Mouse (Mus musculus): ENCODE measurements around the gene Rtn4.

DNA sequence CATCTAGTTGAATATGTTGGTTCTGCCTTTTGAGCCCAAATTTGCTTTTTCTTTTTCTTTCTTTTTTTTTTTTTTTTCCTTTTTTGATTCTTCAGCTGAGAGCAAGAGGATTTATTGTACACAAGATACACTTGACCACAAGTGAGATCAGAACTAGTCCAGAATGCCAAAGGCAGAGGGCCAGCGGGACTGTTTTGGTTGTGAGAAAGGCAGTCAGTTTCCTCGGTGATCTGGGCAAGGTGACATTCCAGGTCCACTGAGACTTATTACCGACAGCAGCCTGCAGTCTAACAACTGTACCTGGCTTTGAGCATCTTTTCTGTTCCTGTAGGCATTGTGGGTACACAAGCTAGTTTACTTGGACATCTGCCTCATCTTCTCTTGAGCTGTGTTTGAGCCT lies 10.0 kb downstream of the Rtn4 start:
- TF ChIP-seq CTCF (IDR thresholded peaks at IDR 0.05; ENCODE audit: insufficient read depth, low read depth, low read length) (no peak), POLR2A (IDR thresholded peaks at IDR 0.05; ENCODE audit: insufficient read depth, low read depth, low read length) (no peak)
